Mouse (Mus musculus): ENCODE results near the gene Arpc1a. TPM values are rescaled to one million over a fixed set of nuclear protein-coding genes. Genes with fewer than 3 reads are reported as not detected.
A peak's percentile ranks its signal among the peaks of the same experiment; 100 is the strongest.
"Not testable (repeated sequence)": the region's sequence is repeated elsewhere in the genome, so short reads cannot be mapped to it uniquely, and the experiment has no call there.

Gene Arpc1a
- 52.2 and 52.3 TPM in 2 replicates for polyA plus RNA-seq (2015; fragmentation: Nextera tagmentation; extraction: Ambion mirVana)

GRCm38 (mm10) chr5:145083632-145084451, at the start of gene Arpc1a, which contains the start of gene Kpna7:
TSS of gene Arpc1a (plus strand) at chr5:145083830.
TSS of gene Kpna7 (minus strand) at chr5:145084030.
- peak; percentile 99 for ATAC-seq (ENCODE audit: low read depth)
- no peaks in the 10 kb centered on the region for H3K27me3 ChIP-seq (ENCODE audit: control insufficient read depth, insufficient read depth, low read depth, low read length)
- WGBS (ENCODE audit: insufficient replicate concordance) = under 1% methylated on average over 53 of the region's 54 CpGs
- no peaks in the 10 kb centered on the region; the same call in 1 of the 2 replicates for H3K36me3 ChIP-seq (ENCODE audit: control insufficient read depth, insufficient read depth)
- H3K9ac ChIP-seq (ENCODE audit: low read depth, low read length) = peak within 1 kb of the TSS; percentile 98
- H3K4me1 ChIP-seq (ENCODE audit: control insufficient read depth, low read depth, low read length) = peaks cover 13% of the 10 kb centered on the region
- H3K4me3 ChIP-seq (ENCODE audit: low read depth, low read length) = peak within 1 kb of the TSS; percentile 95
- no peaks in the 10 kb centered on the region for H3K9me3 ChIP-seq (replicated peaks; ENCODE audit: control insufficient read depth, low read length)
- H3K27ac ChIP-seq (ENCODE audit: low read length) = peak within 1 kb of the TSS; percentile 69
- H3K4me2 ChIP-seq (ENCODE audit: low read depth, low read length) = peak within 1 kb of the TSS; percentile 91

- no peak overlapping the region for H3K27ac ChIP-seq (ENCODE audit: low read length)
- no peak overlapping the region for H3K4me2 ChIP-seq (ENCODE audit: low read depth, low read length)
- no peaks in the 10 kb centered on the region for H3K4me1 ChIP-seq (ENCODE audit: control insufficient read depth, low read depth, low read length)
- 36% methylated on average over 4 of the region's 4 CpGs for WGBS (ENCODE audit: insufficient replicate concordance)
- no peak overlapping the region for H3K9ac ChIP-seq (ENCODE audit: low read depth, low read length)
- no peak overlapping the region for H3K4me3 ChIP-seq (ENCODE audit: low read depth, low read length)
- H3K27me3 ChIP-seq (ENCODE audit: control insufficient read depth, insufficient read depth, low read depth, low read length) = no peaks in the 10 kb centered on the region
- no peak for ATAC-seq (ENCODE audit: low read depth)
- H3K9me3 ChIP-seq (replicated peaks; ENCODE audit: control insufficient read depth, low read length) = no peaks in the 10 kb centered on the region
- no peaks in the 10 kb centered on the region for H3K36me3 ChIP-seq (ENCODE audit: control insufficient read depth, insufficient read depth)
Measured at GRCm38 (mm10) chr5:145041628-145042027, 42.0 kb upstream of the Arpc1a start.

- ATAC-seq (ENCODE audit: low read depth); H3K36me3 ChIP-seq (ENCODE audit: control insufficient read depth, insufficient read depth); H3K9ac ChIP-seq (ENCODE audit: low read depth, low read length); H3K4me1 ChIP-seq (ENCODE audit: control insufficient read depth, low read depth, low read length); H3K27me3 ChIP-seq (ENCODE audit: control insufficient read depth, insufficient read depth, low read depth, low read length); H3K27ac ChIP-seq (ENCODE audit: low read length); H3K4me2 ChIP-seq (ENCODE audit: low read depth, low read length); H3K4me3 ChIP-seq (ENCODE audit: low read depth, low read length); H3K9me3 ChIP-seq (replicated peaks; ENCODE audit: control insufficient read depth, low read length): not testable (repeated sequence)
- 50% methylated on average over 3 of the region's 3 CpGs for WGBS (ENCODE audit: insufficient replicate concordance)
Measured at GRCm38 (mm10) chr5:145042690-145043089, 40.9 kb upstream of the Arpc1a start, which contains the start of gene 1700018F24Rik. TSS of gene 1700018F24Rik (plus strand) at chr5:145042990.

GRCm38 (mm10) chr5:145054187-145054586, 29.4 kb upstream of the Arpc1a start:
- not testable (repeated sequence) for ATAC-seq (ENCODE audit: low read depth); H3K27ac ChIP-seq (ENCODE audit: low read length); H3K36me3 ChIP-seq (ENCODE audit: control insufficient read depth, insufficient read depth); H3K4me1 ChIP-seq (ENCODE audit: control insufficient read depth, low read depth, low read length); H3K9me3 ChIP-seq (replicated peaks; ENCODE audit: control insufficient read depth, low read length); H3K4me2 ChIP-seq (ENCODE audit: low read depth, low read length); H3K27me3 ChIP-seq (ENCODE audit: control insufficient read depth, insufficient read depth, low read depth, low read length); H3K4me3 ChIP-seq (ENCODE audit: low read depth, low read length); H3K9ac ChIP-seq (ENCODE audit: low read depth, low read length)
- WGBS (ENCODE audit: insufficient replicate concordance) = 32% methylated on average over 3 of the region's 3 CpGs

GRCm38 (mm10) chr5:145057907-145058306, 25.7 kb upstream of the Arpc1a start:
- Histone ChIP-seq H3K4me2 (ENCODE audit: low read depth, low read length) (no peak overlapping the region), H3K9ac (ENCODE audit: low read depth, low read length) (no peak overlapping the region), H3K36me3 (ENCODE audit: control insufficient read depth, insufficient read depth) (no peaks in the 10 kb centered on the region), H3K27ac (ENCODE audit: low read length) (no peak overlapping the region), H3K9me3 (replicated peaks; ENCODE audit: control insufficient read depth, low read length) (no peaks in the 10 kb centered on the region), H3K4me1 (ENCODE audit: control insufficient read depth, low read depth, low read length) (no peaks in the 10 kb centered on the region), H3K27me3 (ENCODE audit: control insufficient read depth, insufficient read depth, low read depth, low read length) (no peaks in the 10 kb centered on the region), H3K4me3 (ENCODE audit: low read depth, low read length) (no peak overlapping the region)
- no peak for ATAC-seq (ENCODE audit: low read depth)
- WGBS (ENCODE audit: insufficient replicate concordance) = 63% methylated on average over 8 of the region's 8 CpGs

- no peak overlapping the region for H3K4me2 ChIP-seq (ENCODE audit: low read depth, low read length)
- no peaks in the 10 kb centered on the region for H3K4me1 ChIP-seq (ENCODE audit: control insufficient read depth, low read depth, low read length)
- WGBS (ENCODE audit: insufficient replicate concordance) = 73% methylated on average over 7 of the region's 7 CpGs
- H3K27ac ChIP-seq (ENCODE audit: low read length) = no peak overlapping the region
- H3K36me3 ChIP-seq (ENCODE audit: control insufficient read depth, insufficient read depth) = no peaks in the 10 kb centered on the region
- no peak overlapping the region for H3K4me3 ChIP-seq (ENCODE audit: low read depth, low read length)
- H3K9me3 ChIP-seq (replicated peaks; ENCODE audit: control insufficient read depth, low read length) = no peaks in the 10 kb centered on the region
- H3K27me3 ChIP-seq (ENCODE audit: control insufficient read depth, insufficient read depth, low read depth, low read length) = no peaks in the 10 kb centered on the region
- no peak overlapping the region for H3K9ac ChIP-seq (ENCODE audit: low read depth, low read length)
- no peak for ATAC-seq (ENCODE audit: low read depth)
Measured at GRCm38 (mm10) chr5:145058722-145059121, 24.9 kb upstream of the Arpc1a start.

GRCm38 (mm10) chr5:145059524-145059923, 24.1 kb upstream of the Arpc1a start:
- Histone ChIP-seq H3K4me1 (ENCODE audit: control insufficient read depth, low read depth, low read length) (no peaks in the 10 kb centered on the region), H3K9ac (ENCODE audit: low read depth, low read length) (no peak overlapping the region), H3K4me2 (ENCODE audit: low read depth, low read length) (no peak overlapping the region), H3K9me3 (replicated peaks; ENCODE audit: control insufficient read depth, low read length) (no peaks in the 10 kb centered on the region), H3K27ac (ENCODE audit: low read length) (no peak overlapping the region), H3K36me3 (ENCODE audit: control insufficient read depth, insufficient read depth) (no peaks in the 10 kb centered on the region), H3K27me3 (ENCODE audit: control insufficient read depth, insufficient read depth, low read depth, low read length) (no peaks in the 10 kb centered on the region), H3K4me3 (ENCODE audit: low read depth, low read length) (no peak overlapping the region)
- 65% methylated on average over 2 of the region's 2 CpGs for WGBS (ENCODE audit: insufficient replicate concordance)
- ATAC-seq (ENCODE audit: low read depth) = no peak; the same call in 1 of the 2 replicates

- no peaks in the 10 kb centered on the region for H3K27me3 ChIP-seq (ENCODE audit: control insufficient read depth, insufficient read depth, low read depth, low read length)
- 75% methylated on average over 1 of the region's 1 CpGs for WGBS (ENCODE audit: insufficient replicate concordance)
- H3K27ac ChIP-seq (ENCODE audit: low read length) = no peak overlapping the region
- H3K36me3 ChIP-seq (ENCODE audit: control insufficient read depth, insufficient read depth) = no peaks in the 10 kb centered on the region
- ATAC-seq (ENCODE audit: low read depth) = no peak
- no peaks in the 10 kb centered on the region for H3K9me3 ChIP-seq (replicated peaks; ENCODE audit: control insufficient read depth, low read length)
- no peaks in the 10 kb centered on the region for H3K4me1 ChIP-seq (ENCODE audit: control insufficient read depth, low read depth, low read length)
- no peak overlapping the region for H3K4me2 ChIP-seq (ENCODE audit: low read depth, low read length)
- H3K9ac ChIP-seq (ENCODE audit: low read depth, low read length) = no peak overlapping the region
- H3K4me3 ChIP-seq (ENCODE audit: low read depth, low read length) = no peak overlapping the region
Measured at GRCm38 (mm10) chr5:145064765-145065340, 18.8 kb upstream of the Arpc1a start.

- no peak for ATAC-seq (ENCODE audit: low read depth)
- WGBS (ENCODE audit: insufficient replicate concordance) = 33% methylated on average over 3 of the region's 3 CpGs
- Histone ChIP-seq H3K4me2 (ENCODE audit: low read depth, low read length) (no peak overlapping the region), H3K36me3 (ENCODE audit: control insufficient read depth, insufficient read depth) (no peaks in the 10 kb centered on the region), H3K9me3 (replicated peaks; ENCODE audit: control insufficient read depth, low read length) (no peaks in the 10 kb centered on the region), H3K27me3 (ENCODE audit: control insufficient read depth, insufficient read depth, low read depth, low read length) (no peaks in the 10 kb centered on the region), H3K4me1 (ENCODE audit: control insufficient read depth, low read depth, low read length) (no peaks in the 10 kb centered on the region), H3K27ac (ENCODE audit: low read length) (no peak overlapping the region), H3K4me3 (ENCODE audit: low read depth, low read length) (no peak overlapping the region), H3K9ac (ENCODE audit: low read depth, low read length) (no peak overlapping the region)
Measured at GRCm38 (mm10) chr5:145068863-145069262, 14.8 kb upstream of the Arpc1a start.
